Mouse (Mus musculus): ENCODE results near the gene Rpl14.
A peak's percentile ranks its signal among the peaks of the same experiment; 100 is the strongest.
"Not testable (repeated sequence)": the region's sequence is repeated elsewhere in the genome, so short reads cannot be mapped to it uniquely, and the experiment has no call there.

Gene Rpl14

DNA sequence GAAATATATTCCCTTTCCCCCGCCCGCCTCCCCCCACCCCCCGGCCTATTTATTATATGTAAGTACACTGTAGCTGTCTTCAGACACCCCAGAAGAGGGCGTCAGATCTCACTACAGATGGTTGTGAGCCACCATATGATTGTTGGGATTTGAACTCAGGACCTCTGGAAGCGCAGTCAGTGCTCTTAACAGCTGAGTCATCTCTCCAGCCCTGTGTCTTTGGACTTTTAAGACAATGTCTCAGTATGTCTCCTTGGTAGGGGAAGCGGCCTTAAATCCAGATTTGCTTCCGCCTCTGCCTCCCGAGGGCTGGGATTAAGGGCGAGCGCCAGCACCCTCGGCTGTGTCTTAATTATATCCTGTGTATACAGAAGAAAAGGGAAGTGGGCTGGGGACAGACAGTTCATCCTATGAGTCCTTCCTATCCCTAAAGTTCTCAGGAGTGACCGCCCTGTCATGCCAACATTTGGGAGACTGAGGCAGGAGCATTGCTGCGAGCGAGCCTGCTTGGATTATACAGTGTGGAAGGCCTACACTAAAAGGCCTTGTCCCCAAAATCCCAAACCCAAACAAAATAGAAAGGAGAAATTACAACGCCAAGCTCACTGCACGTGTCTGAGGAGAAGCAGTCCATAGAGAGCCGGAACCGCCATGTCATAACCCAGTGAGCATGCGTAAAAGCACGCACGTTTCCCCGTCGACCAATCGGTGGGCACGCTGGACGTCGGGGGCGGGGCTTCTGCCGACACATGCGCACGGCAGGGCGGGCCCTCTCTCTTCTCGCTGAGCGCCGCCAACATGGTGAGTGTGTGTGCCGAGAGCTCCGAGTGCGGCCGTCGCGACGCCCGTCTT, at the start of gene Rpl14:
Gene Rpl14, plus strand, starts transcription at position 704 of the 852 bp plus-strand sequence.
- peak; percentile 99 for DNase-seq

DNA sequence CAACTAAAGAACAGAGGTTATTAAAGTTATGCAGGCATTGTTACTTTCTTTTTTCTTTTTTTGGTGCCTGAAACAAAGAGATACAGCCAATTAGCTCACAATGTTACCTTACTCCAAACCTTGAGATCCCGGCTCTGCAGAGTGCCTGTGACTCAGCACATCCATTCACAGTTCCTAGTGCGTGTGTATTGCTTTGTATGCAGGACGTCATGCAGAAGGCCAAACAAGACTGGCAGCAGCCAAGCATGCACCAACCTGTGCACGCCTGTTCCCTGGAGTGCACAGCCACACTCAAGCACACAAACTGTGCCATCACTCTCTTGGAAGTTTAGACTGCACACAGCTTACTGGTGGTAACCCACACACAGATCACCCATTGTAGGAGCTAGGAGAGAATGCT, 44.0 kb upstream of the Rpl14 start:
- DNase-seq: no peak

GRCm38 (mm10) chr9:120527919-120528318, 43.3 kb upstream of the Rpl14 start:
- DNase-seq: no peak

GRCm38 (mm10) chr9:120528815-120529510, 42.3 kb upstream of the Rpl14 start:
- no peak for DNase-seq

DNA sequence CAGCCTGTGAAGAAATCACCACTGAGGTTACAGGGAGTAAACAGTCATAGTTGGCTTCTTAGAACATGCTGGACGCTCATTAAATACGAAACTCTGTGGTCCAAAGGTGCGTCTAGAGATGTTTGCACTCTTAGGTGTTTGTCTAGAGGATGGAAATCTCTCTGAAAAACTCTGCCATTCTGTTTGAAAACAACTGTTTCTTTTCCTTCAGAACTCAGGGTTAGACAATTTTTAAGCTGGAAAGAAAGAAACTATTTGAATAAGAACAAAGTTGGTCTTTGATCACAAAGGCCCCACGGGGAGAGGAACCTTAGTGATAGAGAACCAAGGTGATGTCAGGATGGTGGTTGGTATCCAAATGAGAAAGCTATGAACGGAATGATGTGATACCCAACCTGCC, 40.8 kb upstream of the Rpl14 start:
- DNase-seq: no peak

DNA sequence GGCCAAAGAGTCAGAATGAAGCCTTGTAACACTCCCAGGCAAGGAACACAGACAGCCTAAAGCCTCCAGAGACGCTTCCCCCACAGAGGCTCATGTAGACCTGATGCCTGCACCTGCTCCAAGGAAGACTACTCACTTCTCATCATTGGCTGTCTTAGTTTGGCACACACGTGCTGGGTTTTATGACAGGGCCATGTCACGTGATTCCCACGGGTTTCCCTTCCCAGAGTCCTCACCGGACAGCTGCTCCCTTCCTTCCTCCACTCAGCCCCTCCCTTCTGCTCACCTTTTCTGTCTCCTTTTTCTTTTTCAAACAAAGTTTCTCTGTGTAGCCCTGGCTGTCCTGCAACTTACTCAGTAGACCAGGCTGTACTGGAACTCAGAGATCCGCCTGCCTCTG, 39.2 kb upstream of the Rpl14 start:
- DNase-seq: no peak

DNA sequence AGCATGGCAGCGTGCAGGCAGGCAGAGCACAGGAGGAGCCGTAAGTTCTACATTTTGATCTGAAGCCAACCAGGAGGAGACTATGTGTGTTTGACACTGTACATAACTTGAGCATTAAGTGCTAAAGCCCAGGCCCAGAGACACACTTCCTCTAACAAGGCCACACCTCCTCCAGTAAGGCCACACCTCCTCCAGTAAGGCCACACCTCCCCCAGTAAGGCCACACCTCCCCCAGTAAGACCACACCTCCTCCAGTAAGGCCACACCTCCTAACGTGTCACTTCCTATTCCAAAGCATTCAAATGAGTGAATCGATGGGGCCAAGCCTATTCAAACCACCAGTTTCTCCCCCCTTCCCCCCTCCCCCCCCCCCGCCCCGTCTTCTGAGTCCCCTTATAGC, 38.6 kb upstream of the Rpl14 start:
- DNase-seq: no peak

GRCm38 (mm10) chr9:120533446-120533950, 37.7 kb upstream of the Rpl14 start:
- not testable (repeated sequence) for DNase-seq

DNA sequence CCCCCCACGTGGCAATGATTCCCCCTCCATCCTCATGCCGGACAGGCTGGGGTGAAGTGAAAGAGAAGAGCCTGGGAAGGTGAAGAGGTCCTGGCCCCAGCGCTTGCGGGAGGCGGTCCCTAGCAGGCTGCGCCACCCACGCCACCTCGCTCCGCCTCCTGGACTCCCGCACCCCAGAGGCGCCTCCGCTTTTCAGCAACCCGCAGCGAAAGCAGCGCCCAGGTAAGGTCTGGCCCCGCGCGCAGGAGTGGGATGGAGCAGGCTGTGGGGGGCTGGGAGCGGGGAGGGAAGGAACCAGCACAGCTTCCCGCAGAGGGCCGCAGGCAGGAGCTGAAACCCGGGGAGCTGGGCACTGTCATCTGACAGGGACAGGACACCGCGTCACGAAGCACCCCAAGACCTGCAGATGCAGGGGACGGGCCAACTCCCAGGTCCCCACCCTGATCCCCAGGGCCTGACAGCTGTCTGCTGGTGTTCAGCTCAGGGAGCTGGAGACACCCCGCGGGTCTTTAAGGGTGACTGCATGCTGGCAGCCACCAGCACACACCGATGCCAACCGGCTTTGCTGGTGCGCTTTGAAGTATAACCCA, 31.5 kb upstream of the Rpl14 start, which contains the start of gene Entpd3:
Gene Entpd3, plus strand, starts transcription at position 157 of the 590 bp plus-strand sequence.
- DNase-seq: peak; percentile 41

- DNase-seq: no peak
These were observed 29.8 kb upstream of the Rpl14 start for GRCm38 (mm10) chr9:120541411-120541810.

GRCm38 (mm10) chr9:120542241-120542640, 29.0 kb upstream of the Rpl14 start:
- no peak for DNase-seq

GRCm38 (mm10) chr9:120545994-120546393, 25.2 kb upstream of the Rpl14 start:
- DNase-seq: no peak

GRCm38 (mm10) chr9:120546482-120546881, 24.8 kb upstream of the Rpl14 start:
- DNase-seq: no peak

DNA sequence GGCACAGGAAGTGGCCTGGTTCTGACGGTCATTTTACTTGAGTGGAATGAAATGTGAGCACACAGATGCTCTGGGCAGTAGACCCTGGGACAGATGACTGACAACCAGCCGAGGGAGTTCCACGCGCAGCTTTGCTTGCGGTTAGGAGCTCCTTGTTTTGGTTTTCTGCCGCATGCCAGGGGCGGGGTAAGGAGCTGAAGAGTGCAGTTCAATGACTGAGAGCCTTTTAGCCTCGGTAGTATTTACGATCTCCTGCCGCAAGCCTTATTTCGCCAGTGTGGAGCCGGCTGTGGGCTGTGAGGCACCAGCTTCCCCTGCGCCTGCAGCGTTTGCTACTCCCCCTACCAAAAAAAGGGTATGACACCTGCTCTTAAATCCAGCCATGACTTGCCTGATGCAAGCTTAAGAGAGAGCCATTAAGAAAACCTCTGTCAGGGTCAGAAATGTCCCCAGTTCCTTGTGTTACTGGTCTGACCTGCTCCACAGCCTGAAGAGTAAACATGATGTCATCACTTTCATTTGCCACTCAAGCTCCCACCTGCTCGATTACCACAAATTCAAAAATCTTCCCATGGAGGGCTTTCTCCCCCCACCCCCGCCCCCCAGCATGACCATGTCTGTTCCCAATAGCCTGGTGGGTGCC, 24.1 kb upstream of the Rpl14 start:
- DNase-seq: no peak

GRCm38 (mm10) chr9:120550778-120551177, 20.5 kb upstream of the Rpl14 start:
- DNase-seq: no peak

DNA sequence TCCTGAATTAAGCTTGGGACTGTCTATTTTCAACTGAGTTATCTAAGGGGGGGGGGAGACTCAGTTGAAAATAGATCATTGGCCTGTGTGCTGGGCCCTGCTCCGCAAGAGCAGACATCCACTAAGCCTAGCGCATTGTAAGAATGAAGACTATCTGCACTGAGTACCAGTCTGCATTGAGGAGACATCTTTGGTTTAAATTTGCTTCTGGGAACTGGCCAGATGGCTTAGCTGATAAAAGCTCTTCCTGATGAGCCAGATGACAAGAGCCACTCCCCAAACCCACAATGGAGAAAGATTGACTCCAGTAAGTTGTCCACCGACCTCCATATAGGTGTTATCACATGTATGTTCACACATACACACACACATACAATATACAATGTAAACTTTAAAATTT, 7.7 kb upstream of the Rpl14 start:
- no peak for DNase-seq

- no peak for DNase-seq
These were observed 7.0 kb upstream of the Rpl14 start for GRCm38 (mm10) chr9:120564247-120564646.

GRCm38 (mm10) chr9:120566384-120566783, 4.9 kb upstream of the Rpl14 start:
- no peak for DNase-seq

GRCm38 (mm10) chr9:120568917-120569316, 2.3 kb upstream of the Rpl14 start:
- no peak for DNase-seq

DNA sequence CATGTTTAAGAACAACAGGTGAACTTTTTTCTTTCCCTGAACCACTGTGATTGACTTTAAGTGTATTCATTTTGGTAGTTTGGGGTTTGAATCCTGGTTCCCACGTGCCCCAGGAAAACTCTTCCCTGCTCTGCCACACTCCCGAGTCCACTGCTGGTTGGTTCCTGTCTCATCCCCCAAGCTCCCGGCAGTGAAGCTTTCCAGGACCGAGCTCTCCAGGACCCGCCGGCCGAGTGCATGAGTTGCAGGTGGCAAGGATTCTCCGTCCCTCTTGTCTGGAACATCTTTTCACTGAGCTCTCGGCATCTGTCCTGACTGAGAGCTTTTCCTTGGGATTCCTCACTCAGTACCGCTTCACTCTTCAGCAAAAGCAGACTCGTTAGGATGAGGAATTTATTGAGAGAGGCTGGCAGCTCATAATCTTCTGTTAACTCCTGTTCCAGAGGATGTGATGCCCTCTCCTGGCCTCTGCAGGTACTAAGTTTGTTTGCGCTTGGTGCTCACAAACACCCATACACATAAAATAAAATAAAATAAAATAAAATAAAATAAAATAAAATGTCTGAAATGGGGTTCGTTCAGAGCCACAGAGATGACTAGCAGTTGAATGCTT, 1.4 kb upstream of the Rpl14 start:
- DNase-seq: peak; percentile 65

GRCm38 (mm10) chr9:120570334-120570725, 914 bp upstream of the Rpl14 start:
- no peak for DNase-seq

DNA sequence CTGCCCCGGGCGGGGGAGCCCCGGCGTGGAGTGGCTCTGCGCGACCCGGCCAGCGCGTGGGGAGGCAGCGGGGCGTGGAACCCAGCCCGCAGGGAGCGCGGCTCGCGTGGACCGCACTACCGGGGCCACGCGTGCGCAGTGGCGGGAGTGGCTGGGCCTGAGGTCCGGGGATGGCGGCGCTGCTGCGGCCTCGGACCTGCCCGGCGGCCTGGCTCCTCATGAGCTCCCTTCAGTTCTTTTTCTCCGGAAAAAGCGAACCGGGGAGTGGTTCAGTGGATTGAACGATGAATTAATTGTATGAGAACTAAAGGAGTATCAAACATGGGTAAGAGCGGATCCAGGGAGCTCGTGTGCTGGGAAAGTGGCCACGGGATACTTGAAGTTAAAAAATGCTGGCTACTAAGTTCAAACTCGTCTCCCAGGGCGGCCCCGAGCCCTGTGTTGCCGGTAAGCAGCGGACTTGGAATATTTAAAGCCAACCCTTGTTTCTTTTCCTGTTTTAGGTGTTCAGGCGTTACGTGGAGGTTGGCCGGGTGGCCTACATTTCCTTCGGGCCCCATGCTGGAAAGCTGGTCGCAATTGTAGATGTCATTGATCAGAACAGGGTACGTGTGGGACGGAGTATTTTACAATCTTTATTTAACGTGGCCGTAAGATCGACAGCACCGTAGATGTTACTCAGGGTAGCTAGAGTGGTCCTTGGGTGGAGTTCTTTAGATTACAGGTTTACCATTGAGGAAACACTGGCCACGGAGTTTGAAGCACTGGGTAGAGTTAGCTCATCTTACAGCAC, 545 bp downstream of the Rpl14 start:
- no peak for DNase-seq
